Mouse (Mus musculus) CH12.LX (cell line): ENCODE results near the gene Tulp1. TPM values are rescaled to one million over a fixed set of nuclear protein-coding genes. Genes with fewer than 3 reads are reported as not detected.

Source experiments
- DNase-seq: peaks from one replicate; pipeline ENCODE4 v3.0.0-alpha.2; 2013; ENCODE audit errors: extremely low read depth
- H3K27ac ChIP-seq: 2 replicates; pipeline ENCODE4 v1.5.1; 2012; ENCODE audit warnings: low read depth, mild to moderate bottlenecking, control low read depth, moderate library complexity; ENCODE audit not compliant: insufficient read depth
- H3K27me3 ChIP-seq: replicated peaks from 2 replicates; pipeline ENCODE3; 2012; ENCODE audit warnings: inconsistent platforms
- H3K36me3 ChIP-seq, 2 experiments: replicated peaks in 1 of 2; 2 replicates each; pipeline versions ENCODE3 to v1.6.1; 2012; ENCODE audit warnings: inconsistent platforms in 1 of 2, low read length in 1 of 2, mild to moderate bottlenecking in 1 of 2, mixed read lengths in 1 of 2, moderate library complexity in 1 of 2; ENCODE audit not compliant: control insufficient read depth in 1 of 2, insufficient read depth in 1 of 2
- H3K4me1 ChIP-seq, 2 experiments: 2 replicates each; pipeline ENCODE4 v1.6.1; 2012; ENCODE audit warnings: inconsistent platforms in 1 of 2, moderate library complexity in 1 of 2; ENCODE audit not compliant: insufficient read depth in 2 of 2, control insufficient read depth in 1 of 2
- H3K4me2 ChIP-seq: 2 replicates; pipeline ENCODE4 v1.6.1; 2012; ENCODE audit warnings: low read depth, mild to moderate bottlenecking, control low read depth; ENCODE audit not compliant: poor library complexity, insufficient read depth, severe bottlenecking
- H3K4me3 ChIP-seq, 3 experiments: fragments of 150-350 bp in 1 of 3; sonication (generic) in 1 of 3; replicated peaks in 1 of 3; 2 replicates each; pipeline versions ENCODE3 to v1.5.1; 2011 to 2012; ENCODE audit warnings: low read depth in 2 of 3, low read length in 2 of 3, mild to moderate bottlenecking in 2 of 3, moderate library complexity in 2 of 3, control low read depth in 1 of 3, improper control_type of control experiment in 1 of 3, inconsistent platforms in 1 of 3, mixed read lengths in 1 of 3; ENCODE audit not compliant: poor library complexity in 1 of 3
- H3K79me2 ChIP-seq: replicated peaks from 2 replicates; pipeline ENCODE4 v1.6.1; 2012; ENCODE audit warnings: mild to moderate bottlenecking, moderate library complexity; ENCODE audit not compliant: control insufficient read depth, poor library complexity, insufficient read depth, severe bottlenecking; ENCODE audit errors: extremely low read depth
- H3K9ac ChIP-seq: 2 replicates; pipeline ENCODE4 v1.6.1; 2012; ENCODE audit warnings: low read depth, mild to moderate bottlenecking, control low read depth, moderate library complexity; ENCODE audit not compliant: insufficient read depth
- H3K9me3 ChIP-seq: replicated peaks from 2 replicates; pipeline ENCODE3; 2012; ENCODE audit warnings: low read length, inconsistent platforms, mixed read lengths
- BHLHE40 ChIP-seq: IDR thresholded peaks from 2 replicates; pipeline ENCODE4 v1.6.1; 2011; ENCODE audit warnings: mild to moderate bottlenecking, low read depth, low read length, improper control_type of control experiment
- CHD1 ChIP-seq: IDR thresholded peaks from 2 replicates; pipeline ENCODE4 v1.6.1; 2012; ENCODE audit warnings: low read depth, low read length, improper control_type of control experiment, inconsistent platforms
- CTCF ChIP-seq, 2 experiments: IDR thresholded peaks in 1 of 2; conservative IDR thresholded peaks in 1 of 2; 2 replicates each; pipeline ENCODE4 v1.5.1; 2011 to 2012; ENCODE audit warnings: low read depth in 2 of 2, low read length in 2 of 2, improper control_type of control experiment in 1 of 2, inconsistent platforms in 1 of 2, mild to moderate bottlenecking in 1 of 2, moderate library complexity in 1 of 2
- EP300 ChIP-seq: IDR thresholded peaks from 2 replicates; pipeline ENCODE4 v1.6.1; 2011; ENCODE audit warnings: low read length, improper control_type of control experiment
- ETS1 ChIP-seq: conservative IDR thresholded peaks from 2 replicates; pipeline ENCODE4 v1.6.1; 2012; ENCODE audit warnings: low read depth, mild to moderate bottlenecking, inconsistent platforms, low read length, improper control_type of control experiment, moderate library complexity
- HCFC1 ChIP-seq: IDR thresholded peaks from 2 replicates; pipeline ENCODE4 v1.6.1; 2012; ENCODE audit warnings: low read depth, mild to moderate bottlenecking, inconsistent platforms, low read length, improper control_type of control experiment
- JUND ChIP-seq: conservative IDR thresholded peaks from 2 replicates; pipeline ENCODE4 v1.6.1; 2011; ENCODE audit warnings: low read depth, low read length, improper control_type of control experiment
- MAFK ChIP-seq: IDR thresholded peaks from 2 replicates; pipeline ENCODE4 v1.6.1; 2011; ENCODE audit warnings: low read length, improper control_type of control experiment; ENCODE audit not compliant: insufficient replicate concordance
- MAX ChIP-seq: IDR thresholded peaks from 2 replicates; pipeline ENCODE4 v1.6.1; 2011; ENCODE audit warnings: low read length, improper control_type of control experiment
- MAZ ChIP-seq: IDR thresholded peaks from 2 replicates; pipeline ENCODE4 v1.6.1; 2012; ENCODE audit warnings: low read depth, mild to moderate bottlenecking, inconsistent platforms, low read length, improper control_type of control experiment, moderate library complexity
- MYC ChIP-seq: IDR thresholded peaks from 2 replicates; pipeline ENCODE4 v1.6.1; 2011; ENCODE audit warnings: low read depth, mild to moderate bottlenecking, improper control_type of control experiment, low read length
- NELFE ChIP-seq: IDR thresholded peaks from 2 replicates; pipeline ENCODE4 v1.6.1; 2011; ENCODE audit warnings: low read depth, low read length, improper control_type of control experiment
- RAD21 ChIP-seq: IDR thresholded peaks from 2 replicates; pipeline ENCODE4 v1.6.1; 2011; ENCODE audit warnings: low read depth, mild to moderate bottlenecking, low read length, improper control_type of control experiment, moderate library complexity
- RCOR1 ChIP-seq: conservative IDR thresholded peaks from 2 replicates; pipeline ENCODE4 v1.6.1; 2012; ENCODE audit warnings: low read depth, mild to moderate bottlenecking, inconsistent platforms, low read length, improper control_type of control experiment
- SIN3A ChIP-seq: IDR thresholded peaks from 2 replicates; pipeline ENCODE4 v1.6.1; 2012; ENCODE audit warnings: low read length, improper control_type of control experiment, inconsistent platforms
- USF1 ChIP-seq: IDR thresholded peaks from 2 replicates; pipeline ENCODE4 v1.6.1; 2014; ENCODE audit warnings: low read depth, mild to moderate bottlenecking, inconsistent platforms, low read length, improper control_type of control experiment
- USF2 ChIP-seq: conservative IDR thresholded peaks from 2 replicates; pipeline ENCODE4 v1.6.1; 2011; ENCODE audit warnings: low read depth, low read length, improper control_type of control experiment
- ZC3H11A ChIP-seq: IDR thresholded peaks from 2 replicates; pipeline ENCODE4 v1.6.1; 2012; ENCODE audit warnings: low read depth, mild to moderate bottlenecking, inconsistent platforms, low read length, improper control_type of control experiment
- ZKSCAN1 ChIP-seq: IDR thresholded peaks from 2 replicates; pipeline ENCODE4 v1.6.1; 2012; ENCODE audit warnings: low read depth, inconsistent platforms, low read length, improper control_type of control experiment, borderline replicate concordance
- ZMIZ1 ChIP-seq: IDR thresholded peaks from 2 replicates; pipeline ENCODE4 v1.6.1; 2012; ENCODE audit warnings: low read depth, mild to moderate bottlenecking, inconsistent platforms, low read length, improper control_type of control experiment
- ZNF384 ChIP-seq: IDR thresholded peaks from 2 replicates; pipeline ENCODE4 v1.6.1; 2012; ENCODE audit warnings: low read depth, low read length, improper control_type of control experiment, inconsistent platforms
- dilution Hi-C: fragments of 300-500 bp; cut with MboI; formaldehyde crosslinking; loops from 2 replicates; pipeline ENCODE4 v1.14.3; 2020; ENCODE audit warnings: low sequenced_read_pairs; ENCODE audit not compliant: extremely low pct_unique_long_range_greater_than_20kb, extremely low pct_ligation_motif_present
- in situ Hi-C: fragments of 300-500 bp; cut with MboI; formaldehyde crosslinking; loops from 3 replicates; pipeline ENCODE4 v1.14.3; 2019; ENCODE audit warnings: low sequenced_read_pairs, low pct_ligation_motif_present, low pct_unique_long_range_greater_than_20kb, mixed read lengths
- polyA plus RNA-seq: library from polyadenylated mRNA; unstranded; fragments of >175 nt; gene quantifications from 2 replicates; pipeline ENCODE4 v1.2.1, GENCODE M21; 2012; ENCODE audit warnings: low read depth; ENCODE audit not compliant: insufficient read length
- total RNA-seq, 2 experiments: library from RNA; depleted of rRNA; stranded (reverse); fragments of 300-350 nt in 1 of 2; fragments of >200 nt in 1 of 2; gene quantifications; 2 replicates each; pipeline ENCODE4 v1.2.3; 2012 to 2014

Gene Tulp1
- total and polyA plus RNA-seq, 3 experiments, result not detected

DNA sequence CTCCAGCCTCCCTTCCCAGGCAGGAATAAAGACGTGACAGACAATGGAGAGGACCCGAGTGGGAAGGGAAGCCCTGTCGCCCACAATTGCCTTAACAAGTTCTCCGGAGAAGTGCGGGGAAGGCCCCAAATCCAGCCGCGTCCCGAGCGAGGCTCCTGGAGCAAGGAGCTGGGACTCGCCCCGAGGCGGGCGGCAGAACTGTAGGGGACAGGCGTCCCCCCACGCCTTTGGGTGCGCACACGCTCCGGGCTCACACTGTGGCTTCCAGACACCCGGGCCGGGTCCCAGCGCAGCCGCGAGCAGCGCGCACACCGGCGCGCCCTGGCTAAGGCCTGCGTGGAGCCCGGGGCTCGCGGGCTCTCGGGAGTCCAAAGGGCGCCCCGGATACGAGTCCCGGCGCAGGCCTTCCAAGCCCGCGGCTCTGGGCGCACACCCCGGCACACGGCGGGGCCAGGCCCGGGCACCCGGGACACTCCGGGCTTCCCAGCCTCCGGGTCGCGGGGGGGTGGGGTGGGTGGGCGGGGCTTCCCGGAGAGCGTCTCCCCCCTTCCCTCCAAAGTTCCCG lies 15.0 kb downstream of the Tulp1 start:
- Histone ChIP-seq H3K27me3 (peaks cover 79% of the 10 kb centered on the region), H3K36me3 (no peaks in the 10 kb centered on the region), H3K27ac (no peak overlapping the region), H3K79me2 (no peaks in the 10 kb centered on the region), H3K9me3 (peaks cover 6% of the 10 kb centered on the region), H3K9ac (peak overlapping the region; percentile 36), H3K4me3 (peak overlapping the region in 1 of 3 experiments; percentile 53), H3K4me2 (peak overlapping the region; percentile 97)
- dilution Hi-C loops (no loop called here), in situ Hi-C loops (no loop called here)
- no peak for TF ChIP-seq SIN3A
- TF ChIP-seq ZNF384, result no peak
- TF ChIP-seq CHD1, result no peak
- TF ChIP-seq EP300, result no peak
- TF ChIP-seq MAX, result no peak
- no peak for TF ChIP-seq NELFE
- TF ChIP-seq USF2, result no peak
- TF ChIP-seq ZMIZ1, result no peak
- TF ChIP-seq RCOR1, result no peak
- TF ChIP-seq ZC3H11A, result no peak
- TF ChIP-seq RAD21, result no peak
- TF ChIP-seq ZKSCAN1, result no peak
- no peak for TF ChIP-seq MYC
- no peak for TF ChIP-seq MAFK
- no peak for TF ChIP-seq MAZ
- TF ChIP-seq HCFC1, result no peak
- no peak for TF ChIP-seq USF1
- no peak for TF ChIP-seq BHLHE40
- no peak for TF ChIP-seq CTCF (conservative IDR thresholded peaks at IDR 0.05 in 1 of 2, IDR thresholded peaks at IDR 0.05 in 1 of 2; ENCODE audit: low read depth in 2 of 2, low read length in 2 of 2)
- TF ChIP-seq ETS1, result no peak
- TF ChIP-seq, all 38 proteins: peak for 0
- no peak for DNase-seq
- peaks cover 10 to 11% of the 10 kb centered on the region in 2 experiments; a peak in 3 of 4 replicates for H3K4me1 ChIP-seq

DNA sequence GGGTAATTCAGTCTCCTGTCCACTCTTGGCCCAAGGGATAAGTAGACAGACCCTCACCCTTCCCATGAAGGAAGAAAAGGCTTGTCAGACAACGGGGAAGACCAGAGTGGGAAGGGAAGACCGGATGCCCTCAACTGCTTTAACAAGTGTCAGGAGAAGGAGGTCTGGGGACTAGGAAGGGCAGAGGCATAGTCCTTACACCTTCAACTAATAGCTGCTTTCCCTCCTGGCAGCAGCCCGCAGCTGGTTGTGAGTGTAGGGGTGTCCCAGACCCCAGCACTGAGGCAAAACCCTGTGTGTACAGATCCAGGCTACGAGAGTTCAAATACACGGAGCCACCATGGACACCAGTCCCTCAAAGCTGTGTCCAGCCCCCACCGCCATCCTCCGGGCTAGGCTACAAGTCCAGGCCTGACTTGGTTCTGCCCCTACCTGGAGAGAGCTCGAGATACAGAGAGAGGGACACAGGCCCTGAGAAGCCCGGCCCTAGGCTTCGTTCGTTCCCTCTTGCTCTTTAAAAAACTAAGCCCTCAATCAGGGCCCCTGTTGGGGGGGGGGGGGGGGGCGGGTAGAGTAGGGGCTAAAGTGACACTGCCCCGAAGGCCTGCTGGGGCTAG lies 15.7 kb downstream of the Tulp1 start:
- H3K9me3 ChIP-seq, result peaks cover 6% of the 10 kb centered on the region
- DNase-seq, result no peak
- H3K4me1 ChIP-seq, result peaks cover 11 to 16% of the 10 kb centered on the region in 2 experiments; a peak in 3 of 4 replicates
- dilution Hi-C loops, result no loop called here
- H3K36me3 ChIP-seq, result no peaks in the 10 kb centered on the region
- no peak overlapping the region for H3K9ac ChIP-seq
- H3K4me3 ChIP-seq, result no peak overlapping the region
- TF ChIP-seq HCFC1 (no peak), JUND (no peak)
- in situ Hi-C loops, result no loop called here
- H3K27ac ChIP-seq, result no peak overlapping the region
- no peaks in the 10 kb centered on the region for H3K79me2 ChIP-seq
- no peak overlapping the region for H3K4me2 ChIP-seq
- H3K27me3 ChIP-seq, result peaks cover 79% of the 10 kb centered on the region
